Mouse (Mus musculus) ES-Bruce4 (cell line): ENCODE data around the gene 5330417C22Rik. TPM values are rescaled to one million over a fixed set of nuclear protein-coding genes. Genes with fewer than 3 reads are reported as not detected.

Source experiments
- H3K27ac ChIP-seq: 2 replicates; pipeline ENCODE4 v1.5.1; 2012; ENCODE audit warnings: low read length, inconsistent platforms; ENCODE audit not compliant: insufficient read depth
- H3K27me3 ChIP-seq: 2 replicates; pipeline ENCODE4 v1.6.1; 2012; ENCODE audit warnings: mild to moderate bottlenecking, low read length, inconsistent platforms; ENCODE audit not compliant: control insufficient read depth, poor library complexity, insufficient read depth, severe bottlenecking
- H3K36me3 ChIP-seq: 2 replicates; pipeline ENCODE4 v1.6.1; 2012; ENCODE audit warnings: inconsistent platforms, mild to moderate bottlenecking, low read length, moderate library complexity; ENCODE audit not compliant: control insufficient read depth, poor library complexity, insufficient read depth, severe bottlenecking
- H3K4me1 ChIP-seq: one replicate; pipeline ENCODE4 v1.8.1; 2011; ENCODE audit warnings: low read length; ENCODE audit not compliant: control insufficient read depth, insufficient read depth
- H3K4me3 ChIP-seq: 2 replicates; pipeline ENCODE4 v1.5.1; 2011; ENCODE audit warnings: low read depth, mild to moderate bottlenecking, low read length
- H3K9ac ChIP-seq: 2 replicates; pipeline ENCODE4 v1.6.1; 2012; ENCODE audit warnings: low read depth, mild to moderate bottlenecking, inconsistent platforms; ENCODE audit not compliant: poor library complexity, severe bottlenecking
- H3K9me3 ChIP-seq: replicated peaks from 2 replicates; pipeline ENCODE4 v1.6.1; 2012; ENCODE audit warnings: mild to moderate bottlenecking, low read length, inconsistent platforms; ENCODE audit not compliant: control insufficient read depth, poor library complexity, insufficient read depth, severe bottlenecking
- CTCF ChIP-seq: IDR thresholded peaks from one replicate; pipeline ENCODE4 v1.8.1; 2011; ENCODE audit warnings: low read depth, low read length
- EP300 ChIP-seq: IDR thresholded peaks from 2 replicates; pipeline ENCODE4 v1.6.1; 2011; ENCODE audit warnings: low read depth, low read length; ENCODE audit not compliant: insufficient read depth
- POLR2A ChIP-seq: IDR thresholded peaks from one replicate; pipeline ENCODE4 v1.8.1; 2011; ENCODE audit warnings: low read length; ENCODE audit not compliant: insufficient read depth
- polyA plus RNA-seq: library from polyadenylated mRNA; stranded (reverse); fragments of >200 nt; gene quantifications from 2 replicates; pipeline ENCODE4 v1.2.4, GENCODE M21; 2011; ENCODE audit warnings: low read depth; ENCODE audit not compliant: missing spikeins, insufficient read depth, insufficient read length

Gene 5330417C22Rik
- polyA plus RNA-seq, 1 experiment: not detected

DNA sequence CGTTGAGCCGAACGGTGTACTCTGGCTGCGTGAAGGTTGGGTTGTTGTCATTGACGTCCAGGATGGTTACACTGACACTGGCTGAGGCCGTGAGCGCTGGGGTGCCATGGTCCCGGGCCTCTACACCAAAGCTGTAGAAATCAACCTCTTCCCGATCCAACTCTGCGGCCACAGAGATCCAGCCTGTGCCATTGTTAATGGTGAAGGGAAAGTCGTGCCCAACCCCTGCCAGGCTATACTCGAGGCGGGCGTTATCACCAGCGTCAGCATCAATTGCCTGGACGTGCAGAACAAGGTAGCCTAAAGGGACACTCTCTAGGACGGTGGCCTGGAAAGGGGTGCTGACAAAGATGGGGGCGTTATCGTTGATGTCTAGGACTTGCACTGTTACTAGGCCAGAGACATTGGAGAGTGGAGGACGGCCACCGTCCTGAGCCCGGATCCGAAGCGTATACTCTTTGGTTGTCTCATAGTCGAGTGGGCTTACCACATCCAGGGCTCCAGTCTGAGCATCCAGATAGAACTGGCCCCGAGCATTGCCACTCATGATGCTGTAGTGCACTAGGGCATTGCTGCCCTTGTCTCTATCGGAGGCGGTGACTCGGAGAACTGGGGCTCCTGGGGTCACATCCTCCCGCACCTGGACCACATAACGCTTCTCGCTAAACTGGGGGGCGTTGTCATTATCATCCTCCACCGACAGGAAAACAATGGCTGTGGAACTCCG is 122.5 kb downstream of the 5330417C22Rik start:
- Histone ChIP-seq H3K4me1 (no peaks in the 10 kb centered on the region), H3K9ac (no peak overlapping the region), H3K27ac (no peak overlapping the region), H3K36me3 (no peaks in the 10 kb centered on the region), H3K27me3 (no peaks in the 10 kb centered on the region), H3K4me3 (no peak overlapping the region), H3K9me3 (no peaks in the 10 kb centered on the region)
- TF ChIP-seq EP300 (no peak), CTCF (no peak), POLR2A (no peak)

DNA sequence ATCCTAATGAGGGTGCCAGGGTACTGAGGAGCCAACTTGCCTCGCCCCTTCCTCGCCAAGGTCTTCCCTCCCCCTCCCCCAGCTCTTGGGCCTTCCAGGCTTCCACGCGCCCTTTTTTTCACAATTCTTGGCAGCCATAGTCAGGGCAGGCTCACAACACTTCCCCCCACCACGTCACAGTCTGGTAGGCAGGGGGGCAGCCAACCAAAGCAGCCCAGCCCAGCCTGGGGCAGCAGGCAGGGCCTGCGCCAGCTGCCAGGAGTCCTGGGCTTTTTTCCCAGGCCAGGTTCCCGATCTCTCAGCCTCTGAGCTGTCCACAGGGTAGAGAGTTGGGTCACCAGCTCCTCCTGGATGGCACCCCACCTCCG is 124.6 kb downstream of the 5330417C22Rik start:
- Histone ChIP-seq H3K4me3 (no peak overlapping the region), H3K9ac (no peak overlapping the region), H3K36me3 (no peaks in the 10 kb centered on the region)

DNA sequence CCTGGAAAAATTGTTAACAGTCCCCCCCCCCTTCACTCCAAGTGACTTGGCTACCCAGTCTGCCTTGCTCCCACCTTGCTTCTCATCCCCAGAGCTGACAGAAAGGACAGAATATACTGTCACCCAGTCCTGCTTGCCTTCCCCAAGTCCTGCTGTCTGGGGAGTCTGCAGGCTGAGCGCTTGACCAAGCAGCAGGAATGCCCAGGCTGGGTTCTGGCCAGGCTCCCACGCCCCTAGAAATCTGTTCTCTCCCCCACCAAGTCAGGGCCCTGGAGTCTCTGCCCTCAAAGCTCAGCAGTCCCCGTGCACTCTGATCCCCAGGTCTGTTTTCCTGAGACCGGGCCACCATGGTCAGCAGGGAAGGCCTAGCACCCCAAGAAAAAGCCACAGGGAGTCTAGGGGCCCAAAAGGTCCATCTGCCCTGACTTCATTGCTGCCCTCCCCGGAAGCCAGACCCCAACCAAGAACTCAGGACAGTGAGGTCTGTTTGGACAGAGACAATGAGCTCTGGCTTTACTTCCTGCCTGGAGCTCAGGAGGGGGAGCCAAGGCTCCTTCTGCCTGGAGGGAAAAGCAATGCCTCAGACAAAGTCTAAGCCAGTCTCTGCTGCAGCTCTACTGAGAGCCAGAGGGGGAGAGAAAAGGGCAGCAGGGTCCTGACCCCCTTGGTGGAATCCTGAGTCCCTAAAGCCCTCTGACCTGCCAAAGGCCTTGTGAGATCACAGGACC is 125.1 kb downstream of the 5330417C22Rik start:
- H3K27ac ChIP-seq: no peak overlapping the region
- TF ChIP-seq POLR2A (no peak), EP300 (no peak), CTCF (no peak)
- no peak overlapping the region for H3K9ac ChIP-seq
- H3K4me3 ChIP-seq: no peak overlapping the region
- no peaks in the 10 kb centered on the region for H3K27me3 ChIP-seq
- H3K36me3 ChIP-seq: no peaks in the 10 kb centered on the region
- no peaks in the 10 kb centered on the region for H3K9me3 ChIP-seq
- peaks cover 3% of the 10 kb centered on the region for H3K4me1 ChIP-seq

More for the DNA sequence above, 124.6 kb downstream of the 5330417C22Rik start:
- no peaks in the 10 kb centered on the region for H3K9me3 ChIP-seq
- no peak overlapping the region for H3K27ac ChIP-seq
- no peak for TF ChIP-seq EP300
- no peak for TF ChIP-seq CTCF
- TF ChIP-seq POLR2A: no peak
- H3K27me3 ChIP-seq: no peaks in the 10 kb centered on the region
- H3K4me1 ChIP-seq: peaks cover 3% of the 10 kb centered on the region

DNA sequence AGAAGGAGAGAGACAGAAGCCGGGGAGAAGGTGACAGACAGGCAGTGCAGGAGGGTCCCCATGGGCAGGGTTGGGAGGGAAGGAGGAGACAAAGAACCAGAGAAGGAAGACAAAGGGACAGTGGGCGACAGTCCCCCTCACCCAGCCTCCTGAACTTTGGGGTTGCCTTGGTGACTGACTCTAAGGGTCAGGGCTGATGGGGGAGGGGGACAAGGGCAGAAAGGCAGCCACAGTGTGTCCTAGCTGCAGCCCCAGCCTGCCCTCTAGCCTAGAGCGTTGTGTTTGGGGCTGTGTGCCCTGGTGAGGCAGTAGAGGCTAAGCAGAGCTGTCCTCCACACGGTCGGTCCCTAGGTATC is 126.0 kb downstream of the 5330417C22Rik start:
- H3K36me3 ChIP-seq: no peaks in the 10 kb centered on the region
- TF ChIP-seq POLR2A: no peak
- TF ChIP-seq CTCF: no peak
- no peak for TF ChIP-seq EP300
- no peak overlapping the region for H3K27ac ChIP-seq
- no peaks in the 10 kb centered on the region for H3K9me3 ChIP-seq
- no peak overlapping the region for H3K9ac ChIP-seq
- H3K4me3 ChIP-seq: no peak overlapping the region
- no peaks in the 10 kb centered on the region for H3K27me3 ChIP-seq
- H3K4me1 ChIP-seq: peaks cover 3% of the 10 kb centered on the region

DNA sequence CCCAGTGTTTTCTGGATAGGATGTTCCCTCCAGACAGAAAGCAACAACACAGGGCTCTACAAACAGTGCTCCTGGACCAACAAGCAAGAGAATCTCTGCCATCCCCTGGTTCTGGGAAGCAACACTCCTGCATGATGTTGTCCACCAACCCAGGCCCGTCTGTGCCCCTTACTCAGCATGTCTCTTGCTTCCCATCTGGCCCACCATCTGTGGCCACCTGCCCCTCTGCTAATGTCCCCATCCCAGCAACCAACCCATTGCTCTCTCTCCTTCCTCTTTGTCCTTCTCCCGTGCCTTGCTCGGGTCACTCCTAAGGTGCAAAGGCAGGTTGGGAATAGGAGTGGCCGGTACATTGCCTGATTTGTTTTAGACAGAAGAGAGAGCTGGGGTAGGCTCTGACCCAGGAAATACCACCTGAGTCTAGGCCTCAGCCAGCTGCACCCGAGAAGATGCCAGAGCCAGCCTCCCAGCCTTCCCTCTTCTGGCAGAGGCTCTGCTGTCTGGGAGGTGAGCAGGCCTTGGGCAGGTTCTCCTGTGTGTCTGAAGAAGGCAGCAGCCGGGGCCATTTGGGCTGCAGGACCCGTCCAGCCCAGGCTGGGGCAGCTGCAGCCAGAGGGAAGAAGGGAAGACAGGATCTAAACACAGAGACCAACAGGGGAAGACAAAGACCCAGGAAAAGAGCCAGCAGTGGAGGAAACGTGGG is 126.5 kb downstream of the 5330417C22Rik start:
- no peaks in the 10 kb centered on the region for H3K27me3 ChIP-seq
- no peak overlapping the region for H3K27ac ChIP-seq
- TF ChIP-seq POLR2A: no peak
- no peak for TF ChIP-seq EP300
- no peak for TF ChIP-seq CTCF
- no peak overlapping the region for H3K9ac ChIP-seq
- no peaks in the 10 kb centered on the region for H3K9me3 ChIP-seq
- peaks cover 3% of the 10 kb centered on the region for H3K4me1 ChIP-seq
- H3K4me3 ChIP-seq: no peak overlapping the region
- H3K36me3 ChIP-seq: no peaks in the 10 kb centered on the region

DNA sequence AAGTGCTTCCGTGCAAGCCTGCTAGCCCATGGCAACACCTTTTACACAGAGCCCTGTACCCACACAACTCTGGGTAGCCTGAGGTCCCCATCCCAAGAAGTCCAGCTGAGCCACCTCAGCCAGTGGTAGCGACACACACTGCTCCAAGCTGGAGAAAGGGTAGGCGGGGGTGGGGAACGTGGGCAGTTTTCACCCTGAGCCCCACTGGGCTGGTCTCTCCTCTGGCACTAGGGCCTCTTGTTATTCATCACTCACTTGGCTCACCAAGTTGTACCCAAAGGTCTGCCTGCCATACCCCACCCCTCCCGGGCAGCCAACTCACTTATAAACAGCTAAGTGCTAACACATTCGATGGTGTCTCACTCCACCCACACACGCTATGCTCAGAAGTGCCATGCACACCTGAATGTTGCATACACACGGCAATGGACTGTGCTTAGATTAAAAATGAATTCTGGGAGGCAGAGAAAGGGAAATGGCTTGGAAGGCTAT is 127.8 kb downstream of the 5330417C22Rik start:
- no peak for TF ChIP-seq CTCF
- no peak for TF ChIP-seq EP300
- no peak for TF ChIP-seq POLR2A
- Histone ChIP-seq H3K4me1 (peaks cover 3% of the 10 kb centered on the region), H3K27me3 (no peaks in the 10 kb centered on the region), H3K36me3 (no peaks in the 10 kb centered on the region), H3K4me3 (no peak overlapping the region), H3K27ac (no peak overlapping the region), H3K9ac (no peak overlapping the region), H3K9me3 (no peaks in the 10 kb centered on the region)
